Mouse (Mus musculus) myocyte (in vitro differentiated cells): ENCODE measurements around the gene Gm13420.

Source experiments
- CEBPB ChIP-seq: IDR thresholded peaks from 2 replicates; pipeline ENCODE4 v1.6.1; 2011; ENCODE audit warnings: mild to moderate bottlenecking, moderate library complexity; ENCODE audit not compliant: poor library complexity, insufficient read depth, severe bottlenecking
- E2F4 ChIP-seq: IDR thresholded peaks from one replicate; pipeline ENCODE4 v1.6.1; 2011; ENCODE audit warnings: mild to moderate bottlenecking, control low read depth, moderate library complexity; ENCODE audit not compliant: insufficient read depth
- MAX ChIP-seq: IDR thresholded peaks from one replicate; pipeline ENCODE4 v1.6.1; 2011; ENCODE audit warnings: low read depth, mild to moderate bottlenecking, control low read depth
- MYOG ChIP-seq, 3 experiments: IDR thresholded peaks; one replicate each; pipeline ENCODE4 v1.6.1; 2011; ENCODE audit warnings: control low read depth in 2 of 3, low read depth in 2 of 3, mild to moderate bottlenecking in 2 of 3; ENCODE audit not compliant: insufficient read length in 2 of 3, control insufficient read depth in 1 of 3, insufficient read depth in 1 of 3
- POLR2A ChIP-seq: IDR thresholded peaks from one replicate; pipeline ENCODE4 v1.6.1; 2011; ENCODE audit warnings: low read depth, mild to moderate bottlenecking, control low read depth, moderate library complexity; ENCODE audit not compliant: insufficient read length
- POLR2AphosphoS2 ChIP-seq: IDR thresholded peaks from one replicate; pipeline ENCODE4 v1.6.1; 2011; ENCODE audit warnings: low read depth, control low read depth; ENCODE audit not compliant: insufficient read length
- SRF ChIP-seq: IDR thresholded peaks from one replicate; pipeline ENCODE4 v1.6.1; 2011; ENCODE audit warnings: low read depth; ENCODE audit not compliant: control insufficient read depth, insufficient read length
- TCF12 ChIP-seq: IDR thresholded peaks from one replicate; pipeline ENCODE4 v1.6.1; 2011; ENCODE audit warnings: mild to moderate bottlenecking, control low read depth; ENCODE audit not compliant: poor library complexity, insufficient read depth, severe bottlenecking
- TCF3 ChIP-seq: IDR thresholded peaks from one replicate; pipeline ENCODE4 v1.6.1; 2011; ENCODE audit warnings: low read depth, control low read depth; ENCODE audit not compliant: insufficient read length
- USF1 ChIP-seq: IDR thresholded peaks from one replicate; pipeline ENCODE4 v1.6.1; 2011; ENCODE audit warnings: low read depth, mild to moderate bottlenecking, control low read depth, moderate library complexity

GRCm38 (mm10) chr2:29792772-29793487 is 41.4 kb upstream of the Gm13420 start:
- TF ChIP-seq POLR2A (no peak), TCF12 (no peak), POLR2AphosphoS2 (no peak), MAX (no peak), USF1 (no peak), E2F4 (no peak), MYOG (IDR thresholded peaks at IDR 0.05; ENCODE audit: control insufficient read depth in 1 of 3, insufficient read depth in 1 of 3, insufficient read length in 2 of 3, low read depth in 2 of 3) (no peak), SRF (no peak), TCF3 (no peak), CEBPB (no peak)
